Mouse (Mus musculus): ENCODE results near the gene Scoc. TPM values are rescaled to one million over a fixed set of nuclear protein-coding genes. Genes with fewer than 3 reads are reported as not detected.

Scoc gene
- polyA plus RNA-seq, 1 experiment from 2014 or later, result 53.8 TPM

GRCm38 (mm10) chr8:83426949-83427348 is 31.2 kb downstream of the Scoc start:
- Histone ChIP-seq H3K9me3 (replicated peaks) (no peaks in the 10 kb centered on the region), H3K4me2 (peak overlapping the region; percentile 23), H3K36me3 (replicated peaks) (no peaks in the 10 kb centered on the region), H3K4me1 (replicated peaks) (peaks cover 70% of the 10 kb centered on the region), H3K27me3 (no peaks in the 10 kb centered on the region), H3K9ac (0 out of 2 replicates have a peak overlapping the region, but pooled peaks have one; percentile 6), H3K27ac (replicated peaks) (peak overlapping the region; percentile 74), H3K4me3 (replicated peaks) (no peak overlapping the region)
- WGBS (ENCODE audit: insufficient replicate concordance), result 26% methylated on average over 7 of the region's 7 CpGs
- no peak for ATAC-seq (ENCODE audit: insufficient read depth)

- H3K9ac ChIP-seq, result no peak overlapping the region
- no peak for ATAC-seq (ENCODE audit: insufficient read depth)
Measured at GRCm38 (mm10) chr8:83426104-83426759, 32.0 kb downstream of the Scoc start.

DNA sequence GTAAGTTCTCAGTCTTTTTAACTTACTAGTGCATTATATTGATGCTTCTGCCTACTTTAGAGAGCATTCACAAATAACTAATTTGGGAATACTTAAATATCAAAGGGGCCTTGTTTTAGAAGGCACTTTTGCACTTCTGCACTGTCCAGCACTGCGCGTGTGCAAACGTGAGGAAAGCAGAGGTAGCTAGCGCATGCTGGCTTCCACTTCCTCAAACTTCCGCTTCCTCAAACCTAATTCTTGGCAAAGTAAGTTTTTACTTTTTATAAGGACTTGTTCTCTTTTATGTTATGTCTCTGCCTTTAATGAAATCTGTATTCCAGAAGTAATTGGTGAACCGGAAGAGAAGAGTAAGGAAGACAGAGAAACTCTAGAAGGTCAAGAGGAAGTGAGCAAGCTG is 33.0 kb downstream of the Scoc start:
- WGBS (ENCODE audit: insufficient replicate concordance), result 83% methylated on average over 6 of the region's 6 CpGs
- ATAC-seq (ENCODE audit: insufficient read depth), result no peak
- Histone ChIP-seq H3K27me3 (no peaks in the 10 kb centered on the region), H3K9me3 (replicated peaks) (no peaks in the 10 kb centered on the region), H3K4me3 (replicated peaks) (no peak overlapping the region), H3K4me1 (replicated peaks) (peaks cover 84% of the 10 kb centered on the region), H3K9ac (no peak overlapping the region), H3K27ac (replicated peaks) (0 out of 2 replicates have a peak overlapping the region, but pooled peaks have one; percentile 15), H3K36me3 (replicated peaks) (no peaks in the 10 kb centered on the region), H3K4me2 (no peak overlapping the region)

More at GRCm38 (mm10) chr8:83426104-83426759, 32.0 kb downstream of the Scoc start:
- 65% methylated on average over 11 of the region's 11 CpGs for WGBS (ENCODE audit: insufficient replicate concordance)
- Histone ChIP-seq H3K27ac (replicated peaks) (peak overlapping the region; percentile 74), H3K4me3 (replicated peaks) (no peak overlapping the region), H3K36me3 (replicated peaks) (no peaks in the 10 kb centered on the region), H3K9me3 (replicated peaks) (no peaks in the 10 kb centered on the region), H3K4me2 (no peak overlapping the region; the same call in 1 of the 2 replicates), H3K4me1 (replicated peaks) (peaks cover 77% of the 10 kb centered on the region), H3K27me3 (no peaks in the 10 kb centered on the region)

- Histone ChIP-seq H3K9me3 (replicated peaks) (no peaks in the 10 kb centered on the region), H3K4me1 (replicated peaks) (peaks cover 73% of the 10 kb centered on the region), H3K4me2 (peak overlapping the region; percentile 58), H3K9ac (peak overlapping the region; percentile 8; the same call in 1 of the 2 replicates), H3K36me3 (replicated peaks) (no peaks in the 10 kb centered on the region), H3K27ac (replicated peaks) (peak overlapping the region; percentile 91), H3K27me3 (no peaks in the 10 kb centered on the region), H3K4me3 (replicated peaks) (no peak overlapping the region)
- ATAC-seq (ENCODE audit: insufficient read depth), result peak; percentile 94
- whole genome bisulfite sequencing (ENCODE audit: insufficient replicate concordance), result 23% methylated on average over 13 of the region's 13 CpGs
Measured at GRCm38 (mm10) chr8:83423032-83423825, 35.0 kb downstream of the Scoc start.

DNA sequence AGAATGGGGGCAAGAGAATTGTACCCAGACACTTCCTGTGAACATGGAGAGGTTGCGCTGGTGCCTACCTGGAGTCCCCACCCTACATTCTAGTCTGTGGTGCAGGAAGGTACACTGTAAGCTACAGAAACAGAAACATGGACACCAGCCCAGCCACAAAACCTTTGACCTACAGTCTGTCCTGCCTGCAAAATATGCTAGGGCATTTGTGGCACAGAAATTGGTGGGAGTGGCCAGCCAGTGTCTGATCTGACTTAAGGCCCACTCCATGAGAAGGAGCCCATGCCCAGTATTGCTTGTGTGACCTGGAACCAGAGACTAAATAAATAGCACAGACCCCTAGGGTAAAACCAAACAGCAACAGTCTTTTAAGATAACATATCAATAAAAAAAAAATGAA is 36.8 kb downstream of the Scoc start:
- no peak for ATAC-seq (ENCODE audit: insufficient read depth)
- Histone ChIP-seq H3K36me3 (replicated peaks) (no peaks in the 10 kb centered on the region), H3K4me2 (no peak overlapping the region), H3K4me1 (replicated peaks) (peaks cover 54% of the 10 kb centered on the region), H3K9me3 (replicated peaks) (no peaks in the 10 kb centered on the region), H3K27ac (replicated peaks) (peak overlapping the region; percentile 30), H3K4me3 (replicated peaks) (no peak overlapping the region), H3K9ac (no peak overlapping the region), H3K27me3 (no peaks in the 10 kb centered on the region)
- 93% methylated on average over 1 of the region's 1 CpGs for WGBS (ENCODE audit: insufficient replicate concordance)

DNA sequence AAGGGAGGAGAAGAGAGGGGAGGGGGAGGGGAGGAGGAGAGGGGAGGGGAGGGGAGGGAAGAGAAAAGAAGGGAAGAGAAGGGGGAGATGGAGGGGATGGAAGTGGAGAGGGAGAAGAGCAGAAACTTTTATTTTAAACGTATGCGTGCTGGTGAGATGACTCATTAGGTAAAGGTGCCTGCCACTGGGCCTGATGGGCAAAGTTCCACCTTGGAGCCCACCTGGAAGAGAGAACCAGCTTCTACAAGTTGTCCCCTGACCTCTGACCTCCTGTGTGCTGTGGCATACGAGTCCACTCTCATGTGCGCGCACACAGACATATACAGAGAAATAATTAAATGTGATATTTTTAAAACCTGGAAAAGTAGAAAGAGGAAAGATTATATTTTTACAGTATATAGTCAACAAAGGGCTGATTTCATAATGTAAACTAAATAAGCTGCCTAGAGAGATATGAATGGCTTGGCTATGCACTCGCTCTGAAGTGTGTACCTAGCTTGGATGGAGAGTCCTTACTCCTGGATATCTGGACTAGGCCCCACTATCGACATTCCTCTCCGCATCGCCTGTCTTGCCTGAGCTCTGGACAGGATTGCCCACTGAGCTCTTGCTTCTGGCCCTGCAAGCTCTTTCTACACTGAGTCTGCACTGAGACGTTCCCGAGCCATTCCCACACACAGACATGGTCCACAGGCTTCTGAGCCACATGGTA is 39.2 kb downstream of the Scoc start:
- Histone ChIP-seq H3K4me2 (no peak overlapping the region), H3K4me3 (replicated peaks) (no peak overlapping the region), H3K27ac (replicated peaks) (no peak overlapping the region), H3K9ac (no peak overlapping the region), H3K9me3 (replicated peaks) (no peaks in the 10 kb centered on the region), H3K27me3 (no peaks in the 10 kb centered on the region), H3K36me3 (replicated peaks) (no peaks in the 10 kb centered on the region), H3K4me1 (replicated peaks) (peaks cover 31% of the 10 kb centered on the region)
- WGBS (ENCODE audit: insufficient replicate concordance), result 86% methylated on average over 11 of the region's 11 CpGs
- ATAC-seq (ENCODE audit: insufficient read depth), result no peak

- no peaks in the 10 kb centered on the region for H3K36me3 ChIP-seq (replicated peaks)
- no peak overlapping the region for H3K27ac ChIP-seq (replicated peaks)
- H3K9me3 ChIP-seq (replicated peaks), result no peaks in the 10 kb centered on the region
- no peak overlapping the region for H3K9ac ChIP-seq
- ATAC-seq (ENCODE audit: insufficient read depth), result no peak
- no peaks in the 10 kb centered on the region for H3K27me3 ChIP-seq
- peaks cover 22% of the 10 kb centered on the region for H3K4me1 ChIP-seq (replicated peaks)
- no peak overlapping the region for H3K4me3 ChIP-seq (replicated peaks)
- WGBS (ENCODE audit: insufficient replicate concordance), result 26% methylated on average over 6 of the region's 6 CpGs
- H3K4me2 ChIP-seq, result no peak overlapping the region
Measured at GRCm38 (mm10) chr8:83417970-83418369, 40.2 kb downstream of the Scoc start.

DNA sequence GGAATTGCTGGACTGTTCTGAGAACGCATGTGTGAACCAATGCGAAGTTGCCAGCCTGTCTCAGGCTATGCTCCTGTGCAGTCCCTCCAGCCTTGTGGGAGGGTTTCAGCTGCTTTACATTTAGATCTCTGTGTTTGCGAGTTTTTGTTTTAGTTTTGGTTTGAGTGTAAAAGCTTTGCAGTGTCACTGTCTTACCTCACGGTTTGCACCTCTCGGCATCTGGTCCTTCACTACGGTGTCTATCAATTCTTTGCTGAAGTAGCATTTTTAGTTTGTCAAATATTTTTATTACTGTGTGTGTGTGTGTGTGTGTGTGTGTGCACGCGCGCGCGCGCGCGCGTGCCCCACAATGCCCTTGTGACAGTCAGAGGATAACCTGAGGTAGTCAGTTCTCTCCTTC is 41.3 kb downstream of the Scoc start:
- no peak overlapping the region for H3K4me2 ChIP-seq
- WGBS (ENCODE audit: insufficient replicate concordance), result 95% methylated on average over 15 of the region's 15 CpGs
- H3K9ac ChIP-seq, result no peak overlapping the region
- ATAC-seq (ENCODE audit: insufficient read depth), result no peak
- H3K27me3 ChIP-seq, result no peaks in the 10 kb centered on the region
- peaks cover 14% of the 10 kb centered on the region for H3K4me1 ChIP-seq (replicated peaks)
- H3K27ac ChIP-seq (replicated peaks), result no peak overlapping the region
- H3K36me3 ChIP-seq (replicated peaks), result no peaks in the 10 kb centered on the region
- no peak overlapping the region for H3K4me3 ChIP-seq (replicated peaks)
- H3K9me3 ChIP-seq (replicated peaks), result no peaks in the 10 kb centered on the region

DNA sequence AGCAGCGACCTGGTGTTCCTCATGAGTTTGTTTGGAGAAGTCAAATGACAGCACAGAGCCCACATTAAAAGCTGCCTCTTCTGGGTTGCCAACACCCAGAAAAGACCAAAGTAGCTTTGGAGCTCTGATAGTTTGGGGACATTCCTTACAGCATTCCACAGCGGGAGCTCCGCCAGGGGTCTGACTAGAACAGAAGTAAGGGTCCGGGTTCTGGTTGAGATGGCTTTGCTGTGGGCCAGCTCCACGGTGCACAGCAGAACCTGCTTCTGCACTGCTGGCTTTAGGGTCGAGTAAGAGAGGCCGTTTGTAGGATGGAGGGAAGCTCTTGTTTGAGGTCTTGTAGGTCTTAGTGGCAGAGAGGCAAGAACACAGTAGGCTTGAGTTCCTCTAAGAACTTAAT is 49.7 kb downstream of the Scoc start:
- Histone ChIP-seq H3K4me2 (no peak overlapping the region), H3K4me3 (replicated peaks) (no peak overlapping the region), H3K4me1 (replicated peaks) (peaks cover 8% of the 10 kb centered on the region), H3K36me3 (replicated peaks) (no peaks in the 10 kb centered on the region), H3K9me3 (replicated peaks) (no peaks in the 10 kb centered on the region), H3K9ac (no peak overlapping the region), H3K27ac (replicated peaks) (no peak overlapping the region), H3K27me3 (peaks cover 3% of the 10 kb centered on the region; the same call in 1 of the 2 replicates)
- 72% methylated on average over 7 of the region's 7 CpGs for WGBS (ENCODE audit: insufficient replicate concordance)
- no peak for ATAC-seq (ENCODE audit: insufficient read depth)

GRCm38 (mm10) chr8:83406836-83407235 is 51.4 kb downstream of the Scoc start:
- peaks cover 8% of the 10 kb centered on the region for H3K4me1 ChIP-seq (replicated peaks)
- no peak overlapping the region for H3K9ac ChIP-seq
- H3K4me3 ChIP-seq (replicated peaks), result no peak overlapping the region
- no peak overlapping the region for H3K27ac ChIP-seq (replicated peaks)
- 35% methylated on average over 6 of the region's 6 CpGs for WGBS (ENCODE audit: insufficient replicate concordance)
- no peak for ATAC-seq (ENCODE audit: insufficient read depth)
- no peaks in the 10 kb centered on the region for H3K36me3 ChIP-seq (replicated peaks)
- peaks cover 3% of the 10 kb centered on the region; the same call in 1 of the 2 replicates for H3K27me3 ChIP-seq
- H3K9me3 ChIP-seq (replicated peaks), result no peaks in the 10 kb centered on the region
- no peak overlapping the region for H3K4me2 ChIP-seq

DNA sequence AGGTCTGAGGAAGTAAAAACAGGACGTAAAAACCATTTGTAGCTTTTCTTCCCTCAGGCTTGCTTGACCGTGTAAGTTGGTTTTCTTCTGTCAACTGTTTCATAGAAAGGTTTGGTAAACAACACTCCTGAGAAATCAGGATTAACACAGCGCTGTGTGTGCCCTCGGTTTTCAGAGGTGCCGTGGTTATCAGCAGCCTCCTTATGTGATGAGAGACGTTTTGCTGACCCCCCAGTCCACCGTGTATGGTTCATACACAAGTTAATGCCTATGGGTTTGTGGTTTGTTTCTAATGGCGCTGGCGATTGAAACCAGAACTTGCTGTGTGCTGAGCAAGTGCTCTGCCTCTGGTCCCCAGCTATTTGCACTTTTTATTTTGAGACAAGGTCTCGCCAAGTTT is 52.6 kb downstream of the Scoc start:
- peak; percentile 72 for ATAC-seq (ENCODE audit: insufficient read depth)
- peaks cover 8% of the 10 kb centered on the region for H3K4me1 ChIP-seq (replicated peaks)
- no peaks in the 10 kb centered on the region for H3K9me3 ChIP-seq (replicated peaks)
- 16% methylated on average over 10 of the region's 10 CpGs for WGBS (ENCODE audit: insufficient replicate concordance)
- no peak overlapping the region; the same call in 1 of the 2 replicates for H3K27ac ChIP-seq (replicated peaks)
- no peak overlapping the region for H3K4me3 ChIP-seq (replicated peaks)
- H3K27me3 ChIP-seq, result peaks cover 3% of the 10 kb centered on the region; the same call in 1 of the 2 replicates
- H3K36me3 ChIP-seq (replicated peaks), result no peaks in the 10 kb centered on the region
- H3K9ac ChIP-seq, result no peak overlapping the region
- H3K4me2 ChIP-seq, result peak overlapping the region; percentile 31
